Mouse (Mus musculus): ENCODE measurements around the gene Eif2s1. TPM values are rescaled to one million over a fixed set of nuclear protein-coding genes. Genes with fewer than 3 reads are reported as not detected.

Eif2s1 gene
- polyA plus RNA-seq (2012; rRNA removed): 76.3 and 99.5 TPM in 2 replicates

DNA sequence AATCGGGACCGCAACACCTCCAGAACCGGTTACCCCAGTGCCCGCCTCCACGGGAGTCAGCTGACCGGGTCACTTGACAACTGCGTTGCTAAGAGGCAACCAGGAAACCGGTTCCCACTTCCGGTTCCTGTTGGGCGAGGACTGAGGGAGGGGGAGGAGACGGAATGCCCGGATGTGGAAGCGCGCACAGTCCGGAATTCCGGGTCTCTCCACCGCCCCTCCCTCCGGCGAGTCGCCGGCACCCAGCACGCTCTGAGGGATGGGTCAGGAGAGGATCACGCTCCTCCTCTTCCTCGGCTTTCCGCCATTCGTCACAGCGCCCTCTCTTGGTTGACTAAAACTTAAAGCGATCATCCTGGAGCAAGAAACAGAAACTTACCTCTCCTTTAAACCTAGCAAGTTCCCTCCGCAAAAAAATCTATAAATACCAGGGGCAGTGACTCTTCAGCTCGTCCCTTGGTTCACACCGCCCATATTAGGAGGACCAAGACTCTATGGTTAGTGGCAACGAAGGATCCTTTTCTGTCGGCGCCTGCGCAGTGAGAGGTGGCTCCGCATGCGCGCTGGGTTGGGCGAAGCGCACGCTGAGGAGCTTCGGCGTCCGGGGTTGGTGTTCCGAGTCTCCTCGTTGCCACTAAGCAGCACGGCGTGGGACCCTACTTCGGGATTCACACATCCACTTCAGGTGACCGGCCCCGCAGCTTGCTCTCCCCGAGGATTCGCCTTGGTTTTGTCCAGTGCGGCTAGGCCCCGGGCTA, at the start of gene Eif2s1, which contains the start of gene Atp6v1d:
Gene Eif2s1 (plus strand): TSS at position 324 of the 758 bp plus-strand sequence.
Gene Atp6v1d (minus strand): TSS at position 143 of the 758 bp plus-strand sequence.

GRCm38 (mm10) chr12:78906707-78907162, 45.1 kb downstream of the Eif2s1 start, which contains the start of gene Plek2:
Plek2 (minus strand) TSS chr12:78906964.

Other genes starting within 250 kb of the Eif2s1 start
- 0.02 and 0.14 TPM in 2 replicates for gene Fam71d, start 170.3 kb upstream of the Eif2s1 start, polyA plus RNA-seq (2012; rRNA removed)
- gene Mpp5, start 112.9 kb upstream of the Eif2s1 start, polyA plus RNA-seq (2012; rRNA removed): 11.7 and 17.0 TPM in 2 replicates
- gene Atp6v1d, start 181 bp upstream of the Eif2s1 start, polyA plus RNA-seq (2012; rRNA removed): 47.6 and 53.5 TPM in 2 replicates
- 1.7 and 3.0 TPM in 2 replicates for gene Plek2, start 45.1 kb downstream of the Eif2s1 start, polyA plus RNA-seq (2012; rRNA removed)
- gene Tmem229b, start 145.8 kb downstream of the Eif2s1 start, polyA plus RNA-seq (2012; rRNA removed): 6.2 and 9.2 TPM in 2 replicates
- 6.5 and 8.6 TPM in 2 replicates for gene Plekhh1, start 167.3 kb downstream of the Eif2s1 start, polyA plus RNA-seq (2012; rRNA removed)
- gene Pigh, start 227.8 kb downstream of the Eif2s1 start, polyA plus RNA-seq (2012; rRNA removed): 10.2 and 19.0 TPM in 2 replicates